ENCODE assay signal across 22 mouse cellular contexts in the genomic region with DNA sequence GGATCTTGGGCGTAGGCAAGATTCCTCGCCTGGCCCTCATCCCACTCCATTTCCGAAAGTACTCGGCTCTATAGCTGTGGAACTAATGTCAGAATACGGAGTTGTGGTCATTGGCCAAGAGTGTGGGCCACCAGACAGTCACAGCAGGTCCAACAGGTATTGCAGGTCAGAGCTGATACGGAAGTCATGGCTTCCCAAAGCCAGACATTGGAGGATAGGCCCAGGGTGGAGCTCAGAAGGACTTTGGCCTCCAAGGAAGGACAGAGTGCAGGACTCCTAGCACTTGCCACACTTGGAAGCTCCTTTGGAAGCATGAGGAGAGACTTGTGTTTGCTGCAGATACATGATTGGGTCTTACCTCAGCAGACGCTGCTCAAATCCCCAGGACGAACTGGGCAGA. TPM values are rescaled to one million over a fixed set of nuclear protein-coding genes. Genes with fewer than 3 reads are reported as not detected.
"Had no signal": no experiment of that assay in that cellular context is flagged by ENCODE, and none has a peak within 500 bp of the region (broad histone marks: within the 10 kb centered on the region; RNA-seq: fewer than 3 reads in every experiment).

No protein-coding gene starts in this region.

- H3K4me2 ChIP-seq: limb, embryonic 12.5 days; limb, embryonic 15.5 days; liver, embryonic 11.5 days; lung, embryonic 14.5 days; midbrain, embryonic 12.5 days; midbrain, embryonic 15.5 days; neural tube, embryonic 13.5 days had no signal

- H3K36me3 ChIP-seq: limb, embryonic 12.5 days; limb, embryonic 15.5 days; midbrain, embryonic 12.5 days; midbrain, embryonic 15.5 days; neural tube, embryonic 13.5 days had no signal

- H3K4me1 ChIP-seq: limb, embryonic 12.5 days; limb, embryonic 15.5 days had no signal

- ATAC-seq: hindbrain, postnatal 0 days; inflammation-experienced regulatory T-cells, adult 6 months; liver, postnatal 0 days; lung, postnatal 0 days; midbrain, embryonic 15.5 days had no signal

- H3K4me3 ChIP-seq: limb, embryonic 12.5 days; limb, embryonic 15.5 days; midbrain, embryonic 12.5 days; midbrain, embryonic 15.5 days; myocyte; neural tube, embryonic 13.5 days had no signal

- H3K27ac ChIP-seq: hindbrain, postnatal 0 days; limb, embryonic 12.5 days; limb, embryonic 15.5 days; liver, embryonic 14.5 days; macrophage; midbrain, embryonic 12.5 days; midbrain, embryonic 15.5 days; neural tube, embryonic 13.5 days had no signal

- DNase-seq: kidney, adult 8-10 months; kidney, postnatal 14 days; kidney, postnatal 4 days; left cerebral cortex, postnatal 4 days; liver, postnatal 0 days; lung, embryonic 14.5 days; retina, postnatal 1 day; right cerebral cortex, postnatal 25 days had no signal

- H3K9me3 ChIP-seq: limb, embryonic 12.5 days; limb, embryonic 15.5 days; midbrain, embryonic 12.5 days; midbrain, embryonic 15.5 days; neural tube, embryonic 13.5 days had no signal

- H3K27me3 ChIP-seq: limb, embryonic 15.5 days; midbrain, embryonic 12.5 days; midbrain, embryonic 15.5 days; neural tube, embryonic 13.5 days had no signal

- H3K9ac ChIP-seq: limb, embryonic 12.5 days; limb, embryonic 15.5 days; liver, embryonic 14.5 days; liver, postnatal 0 days; lung, embryonic 14.5 days; midbrain, embryonic 12.5 days; midbrain, embryonic 15.5 days; neural tube, embryonic 13.5 days had no signal

RNA-seq across cellular contexts. Expression of a gene that starts 23.6 kb away (rescaled TPM):
- total RNA-seq: megakaryocyte, adult 5-6 weeks had no signal
- polyA plus RNA-seq: kidney, embryonic 16.5 days; limb, embryonic 12.5 days; liver, embryonic 11.5 days; liver, embryonic 14.5 days; liver, postnatal 0 days; lung, embryonic 14.5 days; lung, postnatal 0 days; macrophage; myocyte had no signal
